Mouse (Mus musculus) cerebellum, adult 11 months (tissue): ENCODE results near the gene 1810046K07Rik.

Experiments used
- DNase-seq: peaks from one replicate; pipeline ENCODE4 v3.0.0; 2022

1810046K07Rik gene

DNA sequence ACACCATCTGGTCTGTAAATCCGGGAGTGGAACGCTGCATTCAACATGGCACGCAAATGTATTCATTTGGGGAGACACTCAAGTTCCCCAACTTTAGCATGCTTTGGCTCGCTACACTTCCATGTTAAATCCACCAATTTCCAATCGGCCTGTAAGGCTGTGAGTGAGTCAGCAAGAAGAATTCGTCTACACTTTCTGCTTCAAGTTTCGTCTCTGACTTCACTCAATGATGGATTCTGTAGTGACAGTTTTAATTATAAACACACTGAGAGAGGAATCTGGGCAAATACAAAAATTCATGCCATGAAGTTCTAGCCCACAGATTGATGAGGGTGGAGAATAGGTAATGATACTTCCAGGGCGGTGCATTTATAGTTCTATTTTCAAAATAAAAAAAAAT is 35.2 kb downstream of the 1810046K07Rik start:
- no peak for DNase-seq

DNA sequence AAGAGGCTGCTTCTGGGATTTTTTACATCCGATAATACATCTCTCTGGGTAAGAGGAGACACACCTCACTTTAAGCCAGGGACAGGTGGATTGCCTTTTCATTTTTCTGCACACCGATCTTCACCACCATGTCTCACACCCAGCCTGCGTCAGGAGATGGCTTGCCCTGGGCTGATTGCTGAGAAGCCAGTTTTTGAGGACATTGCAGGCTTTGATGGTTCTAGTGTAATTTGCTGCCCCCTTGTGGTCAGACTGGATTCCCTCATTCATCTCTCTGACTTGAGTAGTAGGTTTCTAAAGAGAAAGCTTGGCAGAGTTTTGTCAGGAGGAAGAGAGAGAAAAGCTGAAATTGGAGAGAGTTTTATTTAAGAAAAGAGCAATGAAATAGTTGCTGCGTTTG is 36.0 kb downstream of the 1810046K07Rik start:
- DNase-seq: peak; percentile 61

DNA sequence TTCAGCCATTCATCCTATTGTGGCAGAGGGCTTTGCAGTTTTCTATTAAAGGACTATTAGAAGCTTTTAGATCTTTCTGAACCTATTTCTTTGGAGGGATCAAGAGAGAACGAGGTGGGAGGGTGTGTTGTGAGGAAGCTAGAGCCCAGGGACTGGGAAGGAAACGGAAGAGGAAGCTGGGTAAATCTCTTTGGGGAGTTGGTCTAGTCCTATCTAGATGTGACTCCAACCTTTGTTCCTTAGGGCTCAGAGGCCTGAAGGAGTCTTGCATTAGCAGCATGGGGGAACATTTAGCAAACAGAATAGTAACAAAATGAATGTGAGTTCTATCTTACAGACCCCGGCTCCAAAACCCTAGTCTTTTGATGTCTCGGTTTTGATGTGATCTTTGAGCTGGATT is 37.7 kb downstream of the 1810046K07Rik start:
- no peak for DNase-seq

DNA sequence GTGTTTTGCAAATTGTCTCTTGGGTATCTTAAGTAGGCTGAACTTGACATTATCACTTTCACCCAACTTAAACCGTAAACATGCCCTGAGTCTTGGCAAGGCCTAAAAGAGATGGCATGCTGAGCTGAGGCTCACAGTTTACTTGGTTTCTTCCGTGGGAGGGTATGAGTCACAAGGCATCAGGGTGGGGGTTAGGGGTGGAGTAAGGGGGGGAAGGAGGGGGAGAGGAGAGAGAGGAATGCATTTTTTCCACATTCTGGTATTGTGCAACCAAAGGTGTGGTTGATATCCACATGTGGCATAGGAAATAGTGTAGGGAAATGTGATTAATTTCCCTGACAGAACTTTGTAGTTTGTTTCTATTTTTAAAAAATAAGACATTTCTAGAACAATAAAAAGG is 42.6 kb downstream of the 1810046K07Rik start:
- DNase-seq: no peak

DNA sequence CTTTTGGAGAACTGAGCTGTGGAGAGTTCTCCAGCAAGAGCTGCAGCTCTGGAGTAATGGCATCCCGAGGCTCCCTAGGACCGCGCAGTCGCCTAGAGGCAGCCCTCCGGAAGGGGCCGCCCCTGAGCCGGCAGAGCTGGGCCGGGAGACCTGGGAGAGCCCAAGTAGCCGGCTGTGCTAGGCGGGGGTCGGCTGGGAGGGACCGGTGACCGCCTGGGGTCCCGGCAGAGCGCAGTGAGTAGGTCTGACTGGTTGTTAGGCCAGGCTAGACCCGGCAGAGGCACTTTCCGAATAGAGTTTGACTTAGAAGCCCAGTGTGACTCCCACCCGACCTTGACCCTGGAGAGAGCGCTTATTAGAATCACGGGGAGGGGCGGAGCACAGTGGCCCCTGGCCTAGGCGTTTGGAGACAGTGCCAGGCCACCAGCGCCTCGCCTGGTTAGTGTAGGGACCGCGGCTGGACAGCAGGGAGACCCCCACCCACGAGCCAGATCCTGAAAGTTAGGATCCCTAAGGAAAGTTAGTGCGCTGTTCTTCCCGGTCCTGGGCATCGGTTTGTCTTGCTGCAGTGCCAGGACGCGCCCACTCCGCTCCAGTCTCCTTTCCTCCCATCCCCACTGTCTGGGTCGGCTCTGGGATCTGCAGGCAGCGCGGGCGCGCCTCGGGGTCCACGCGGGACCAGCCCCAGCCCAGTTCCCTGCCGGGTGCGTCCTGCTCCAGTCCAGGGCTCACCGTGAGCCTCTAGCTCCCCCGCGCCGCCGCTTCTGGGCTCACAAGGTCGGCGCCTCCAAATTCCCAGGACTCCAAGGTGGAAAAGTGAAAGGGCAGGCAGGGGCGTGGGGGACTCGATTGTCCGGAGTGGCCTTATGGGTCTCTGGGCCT is 50.0 kb downstream of the 1810046K07Rik start, which contains the start of gene Colca2:
Colca2 (minus strand) TSS at position 70 of the 882 bp plus-strand sequence.
- peak; percentile 6 for DNase-seq

DNA sequence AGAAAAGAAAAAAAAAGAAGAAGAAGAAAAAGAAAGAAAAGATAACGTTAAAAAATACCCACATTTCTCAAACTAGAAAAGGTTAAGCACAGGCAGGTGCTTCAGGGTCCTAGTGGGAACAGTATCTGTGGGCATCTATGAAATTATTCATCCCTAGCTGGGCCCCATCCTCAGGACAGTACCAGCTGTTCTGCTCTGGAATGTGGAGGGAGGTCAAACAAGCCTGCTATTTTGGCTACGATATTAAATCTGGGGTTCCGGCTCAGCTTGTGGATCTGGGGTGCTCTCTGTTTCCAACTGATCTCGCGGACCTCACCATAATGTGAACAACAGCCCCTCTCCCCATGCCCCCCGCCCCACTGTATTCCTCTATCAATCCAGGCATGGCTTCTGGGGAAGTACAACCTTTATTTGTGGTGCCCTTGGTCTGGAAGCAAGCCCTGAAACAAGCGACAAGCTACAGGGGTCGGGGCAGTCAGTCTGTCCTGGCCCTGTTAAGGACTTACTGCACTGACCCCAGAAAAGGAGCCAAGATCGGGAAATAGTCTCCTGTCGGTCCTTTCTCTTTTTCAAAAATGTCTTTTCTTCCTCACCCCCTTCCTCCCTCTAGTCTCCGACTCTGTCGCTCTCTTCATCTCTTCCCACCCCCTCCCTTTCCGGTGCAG is 50.8 kb downstream of the 1810046K07Rik start:
- DNase-seq: no peak

DNA sequence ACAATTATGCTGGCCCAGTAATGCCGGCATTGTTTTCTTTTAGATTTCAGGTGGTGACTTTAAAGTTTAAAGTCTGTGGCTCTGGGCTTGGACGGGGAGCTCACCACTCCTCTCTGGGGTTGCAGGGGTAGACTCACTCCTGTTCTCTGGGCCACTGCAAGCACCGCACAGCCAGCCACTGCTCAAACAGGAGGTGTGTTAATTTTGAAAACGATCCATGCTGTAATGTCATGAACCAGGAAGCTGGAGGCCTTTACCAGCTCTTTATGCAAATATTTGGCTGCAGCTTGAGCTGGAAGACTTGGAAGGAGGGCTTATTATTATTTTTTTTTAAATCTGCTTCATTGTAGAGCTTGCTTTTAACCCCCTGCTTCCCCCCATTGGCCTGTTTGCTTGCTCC is 54.0 kb downstream of the 1810046K07Rik start:
- no peak for DNase-seq

DNA sequence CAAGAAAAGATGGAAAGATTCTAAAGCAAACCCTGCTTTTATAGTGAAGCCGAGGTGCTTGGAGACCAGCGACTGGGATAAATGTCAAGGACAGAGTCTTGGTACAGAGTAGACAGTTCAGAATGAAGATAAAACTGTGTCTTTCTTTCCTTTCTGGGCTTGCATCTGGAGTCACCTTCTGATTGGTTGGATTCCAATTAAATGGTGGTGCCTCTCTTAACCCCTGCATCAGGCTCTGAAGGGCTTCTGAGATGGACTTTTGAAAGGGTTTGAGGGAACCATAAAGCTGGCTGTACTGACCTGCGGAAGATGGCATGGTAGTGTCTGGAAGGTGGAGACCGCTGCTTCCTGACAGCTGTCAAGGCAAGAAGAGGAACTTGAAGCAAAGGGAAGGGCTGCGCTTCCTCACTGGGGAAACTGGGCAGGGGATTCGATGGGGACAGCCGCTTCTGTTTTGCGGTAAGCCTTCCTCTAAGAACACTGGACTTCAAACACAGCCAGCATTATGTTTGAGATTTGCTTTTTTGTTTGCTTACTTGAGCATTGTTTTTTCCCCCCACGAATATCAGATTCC is 55.0 kb downstream of the 1810046K07Rik start:
- no peak for DNase-seq

DNA sequence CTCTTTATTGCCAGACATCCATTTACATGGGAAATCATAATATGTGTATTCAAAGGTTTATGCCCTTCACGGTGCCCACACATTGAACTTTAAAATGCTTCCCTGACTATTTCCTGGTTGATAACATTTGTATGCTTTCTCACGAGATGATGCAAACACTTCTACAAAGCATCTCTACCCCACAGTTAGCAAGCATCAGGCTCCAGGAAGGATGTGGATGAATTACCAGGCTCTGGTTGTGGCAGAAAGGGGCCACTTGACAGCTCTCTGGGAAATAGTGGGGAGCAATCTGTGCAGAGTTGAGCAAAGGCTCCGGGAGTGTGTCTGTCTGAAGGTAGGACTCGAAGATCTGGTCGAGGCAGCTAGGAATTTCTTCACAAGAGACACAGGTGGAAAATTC is 56.6 kb downstream of the 1810046K07Rik start:
- DNase-seq: no peak

DNA sequence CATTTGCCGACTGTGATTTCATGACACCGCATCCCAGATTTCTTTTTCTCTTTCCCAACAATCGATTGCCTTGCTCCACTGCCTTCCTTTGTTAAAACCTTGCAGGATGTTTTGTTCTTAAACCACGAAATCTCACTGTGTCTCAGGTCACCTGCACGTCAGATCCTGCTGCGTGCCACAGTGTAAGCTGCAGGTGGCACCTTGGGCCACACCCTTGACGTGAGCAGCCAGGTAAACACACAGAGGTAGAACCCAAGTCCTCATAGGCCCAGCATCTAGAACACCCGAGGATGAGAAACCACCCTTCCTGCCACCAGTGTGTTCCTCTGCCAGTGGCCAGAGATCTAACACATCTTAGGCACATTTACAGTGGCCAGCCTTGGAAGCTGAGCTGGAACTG is 57.6 kb downstream of the 1810046K07Rik start:
- DNase-seq: no peak

DNA sequence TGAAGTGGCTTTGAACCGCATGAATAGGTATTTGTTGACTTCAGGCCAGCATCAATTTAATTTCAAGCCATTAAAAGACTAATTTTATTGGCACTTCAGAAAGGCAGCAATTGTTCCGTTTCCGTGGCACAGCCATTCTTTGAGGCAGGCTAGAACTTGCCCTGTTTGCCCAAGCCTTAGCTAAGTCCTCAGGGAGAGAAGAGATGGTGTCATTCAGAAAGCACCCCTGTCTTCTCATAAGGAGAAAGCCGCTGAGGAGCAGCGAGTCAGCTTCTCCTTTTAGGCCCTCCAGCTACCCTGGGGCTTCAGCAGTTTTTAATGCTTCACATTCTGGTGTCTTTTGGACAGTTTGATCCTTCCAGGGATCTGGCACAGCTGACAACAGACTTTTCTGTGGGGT is 59.9 kb downstream of the 1810046K07Rik start:
- no peak for DNase-seq

DNA sequence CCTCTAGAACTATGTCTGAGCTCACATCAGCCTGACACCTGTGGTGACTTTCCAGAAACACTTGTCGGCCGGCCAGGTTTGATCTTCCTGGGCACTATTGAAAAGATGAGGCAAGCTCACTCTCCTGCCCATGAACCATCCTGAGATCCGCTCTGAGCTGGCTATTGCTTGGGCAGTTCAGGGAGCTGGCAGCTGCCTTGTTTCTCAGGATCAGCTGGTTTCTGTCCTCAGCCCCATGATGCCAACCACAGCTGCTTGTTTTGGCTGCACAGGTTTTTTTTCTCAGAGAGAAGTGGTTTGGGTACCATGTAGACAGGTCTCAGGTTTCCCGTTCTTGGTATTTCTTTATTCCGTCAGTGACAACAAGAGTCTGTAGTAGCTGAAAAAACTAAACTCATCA is 70.3 kb downstream of the 1810046K07Rik start:
- no peak for DNase-seq

DNA sequence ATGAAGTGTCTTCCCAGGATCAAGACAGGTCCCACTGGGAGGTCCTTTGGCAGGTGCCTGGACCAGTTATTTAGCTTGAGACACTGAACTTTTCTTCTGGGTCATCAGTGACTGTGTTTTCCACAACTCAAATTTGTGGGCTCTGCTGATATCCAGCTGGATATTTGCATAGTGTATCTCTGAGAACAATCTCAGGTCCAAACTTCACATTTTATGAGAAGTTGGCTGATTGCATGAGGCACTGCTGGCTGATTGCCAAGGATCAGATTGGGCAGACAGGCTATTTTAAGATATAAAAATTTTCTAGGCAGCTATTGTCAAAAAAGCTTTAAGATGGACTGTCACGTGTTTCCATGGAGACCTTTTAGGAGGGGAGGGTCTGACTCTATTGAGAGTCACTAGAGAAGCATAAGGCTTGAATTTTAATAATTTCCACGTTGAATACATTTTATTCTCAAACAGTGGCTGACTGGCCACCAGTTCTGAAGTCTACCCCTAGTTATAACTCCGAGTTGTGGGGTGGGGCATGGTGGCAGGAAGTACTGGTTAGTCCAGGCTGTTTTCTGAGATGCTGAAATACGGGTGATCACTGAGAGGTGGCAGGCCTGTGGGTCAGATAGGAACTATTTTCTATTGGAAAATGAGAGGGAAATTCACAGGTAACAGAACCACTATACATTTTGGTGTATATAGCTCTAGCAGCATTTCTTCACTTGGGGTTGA is 71.8 kb downstream of the 1810046K07Rik start:
- DNase-seq: no peak
